Mouse (Mus musculus) cortical plate, adult 2 months (tissue): ENCODE measurements around the gene Atp6v0a2.

Experiments
- CTCF ChIP-seq: fragments of 200-500 bp; IDR thresholded peaks from 2 replicates; pipeline ENCODE4 v1.5.1; 2011; ENCODE audit warnings: mild to moderate bottlenecking, control low read depth, low read length; ENCODE audit not compliant: insufficient read depth; ENCODE audit errors: extremely low read depth
- POLR2A ChIP-seq: fragments of 200-500 bp; IDR thresholded peaks from 2 replicates; pipeline ENCODE4 v1.6.1; 2011; ENCODE audit warnings: mild to moderate bottlenecking, low read length, control low read depth; ENCODE audit not compliant: insufficient read depth; ENCODE audit errors: extremely low read depth

DNA sequence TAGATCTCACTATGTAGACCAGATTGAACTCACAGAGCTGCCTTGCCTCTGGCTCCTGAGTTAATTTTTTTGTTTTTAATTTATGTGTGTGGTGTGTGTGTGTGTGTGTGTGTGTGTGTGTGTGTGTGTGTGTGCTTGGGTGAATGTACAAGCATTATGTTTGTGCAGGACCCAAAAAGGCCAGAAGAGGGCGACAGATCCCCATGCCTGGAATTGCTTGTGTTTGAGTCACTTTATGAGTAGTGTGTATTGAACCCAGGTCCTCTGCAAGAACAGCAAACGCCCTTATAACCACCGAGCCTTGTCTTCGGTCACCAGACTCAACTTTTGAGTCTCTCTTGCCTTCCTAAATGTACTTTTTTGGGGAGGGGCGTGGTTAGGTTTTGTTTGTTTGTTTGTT lies 26.0 kb upstream of the Atp6v0a2 start:
- TF ChIP-seq CTCF, result peak; percentile 63
- TF ChIP-seq POLR2A, result no peak
